Mouse (Mus musculus): ENCODE results near the gene Hist1h4h. TPM values are rescaled to one million over a fixed set of nuclear protein-coding genes. Genes with fewer than 3 reads are reported as not detected.

Gene Hist1h4h
- polyA plus RNA-seq, 1 experiment from 2014 or later, result 5.4 TPM

Other genes starting within 250 kb of the Hist1h4h start
- gene Zfp322a, start 161.8 kb upstream of the Hist1h4h start, polyA plus RNA-seq (2017; shearing (Covaris generic)), result 31.4 TPM
- gene Abt1, start 107.2 kb upstream of the Hist1h4h start, polyA plus RNA-seq (2017; shearing (Covaris generic)), result 12.6 TPM
- not detected for gene Btn1a1, start 65.1 kb upstream of the Hist1h4h start, polyA plus RNA-seq (2017; shearing (Covaris generic))
- gene Btn2a2, start 42.2 kb upstream of the Hist1h4h start, polyA plus RNA-seq (2017; shearing (Covaris generic)), result not detected
- gene Hist1h2af, start 2.9 kb downstream of the Hist1h4h start, polyA plus RNA-seq (2017; shearing (Covaris generic)), result not detected
- not detected for gene Hist1h3g, start 4.4 kb downstream of the Hist1h4h start, polyA plus RNA-seq (2017; shearing (Covaris generic))
- gene Hist1h2bh, start 12.3 kb downstream of the Hist1h4h start, polyA plus RNA-seq (2017; shearing (Covaris generic)), result 0.53 TPM
- 0.29 TPM for gene Hist1h3f, start 13.0 kb downstream of the Hist1h4h start, polyA plus RNA-seq (2017; shearing (Covaris generic))
- gene Hist1h4f, start 20.6 kb downstream of the Hist1h4h start, polyA plus RNA-seq (2017; shearing (Covaris generic)), result 1.1 TPM
- gene Hist1h1d, start 22.2 kb downstream of the Hist1h4h start, polyA plus RNA-seq (2017; shearing (Covaris generic)), result 0.20 TPM
- gene Hist1h3e, start 31.3 kb downstream of the Hist1h4h start, polyA plus RNA-seq (2017; shearing (Covaris generic)), result 0.83 TPM
- gene Hist1h2ae, start 40.2 kb downstream of the Hist1h4h start, polyA plus RNA-seq (2017; shearing (Covaris generic)), result 0.97 TPM
- 2.8 TPM for gene Hist1h2bg, start 40.3 kb downstream of the Hist1h4h start, polyA plus RNA-seq (2017; shearing (Covaris generic))
- gene Hist1h2bf, start 43.1 kb downstream of the Hist1h4h start, polyA plus RNA-seq (2017; shearing (Covaris generic)), result not detected
- not detected for gene Hist1h2ad, start 43.3 kb downstream of the Hist1h4h start, polyA plus RNA-seq (2017; shearing (Covaris generic))
- gene Hist1h3d, start 44.7 kb downstream of the Hist1h4h start, polyA plus RNA-seq (2017; shearing (Covaris generic)), result not detected
- 36.0 TPM for gene Hist1h4d, start 50.5 kb downstream of the Hist1h4h start, polyA plus RNA-seq (2017; shearing (Covaris generic))
- gene Hist1h2be, start 90.1 kb downstream of the Hist1h4h start, polyA plus RNA-seq (2017; shearing (Covaris generic)), result 2.7 TPM
- 6.7 TPM for gene Hist1h1e, start 91.5 kb downstream of the Hist1h4h start, polyA plus RNA-seq (2017; shearing (Covaris generic))
- gene Hist1h2ac, start 152.9 kb downstream of the Hist1h4h start, polyA plus RNA-seq (2017; shearing (Covaris generic)), result 0.36 TPM
- 6.1 TPM for gene Hist1h2bc, start 153.1 kb downstream of the Hist1h4h start, polyA plus RNA-seq (2017; shearing (Covaris generic))
- not detected for gene Hist1h1t, start 164.8 kb downstream of the Hist1h4h start, polyA plus RNA-seq (2017; shearing (Covaris generic))
- gene Hist1h4c, start 167.4 kb downstream of the Hist1h4h start, polyA plus RNA-seq (2017; shearing (Covaris generic)), result 3.7 TPM
- 0.92 TPM for gene Hfe, start 179.8 kb downstream of the Hist1h4h start, polyA plus RNA-seq (2017; shearing (Covaris generic))
- 11.3 TPM for gene Hist1h1c, start 207.8 kb downstream of the Hist1h4h start, polyA plus RNA-seq (2017; shearing (Covaris generic))
- gene Hist1h3c, start 214.6 kb downstream of the Hist1h4h start, polyA plus RNA-seq (2017; shearing (Covaris generic)), result not detected
- 0.86 TPM for gene Hist1h2bb, start 215.7 kb downstream of the Hist1h4h start, polyA plus RNA-seq (2017; shearing (Covaris generic))
- gene Hist1h2ab, start 220.1 kb downstream of the Hist1h4h start, polyA plus RNA-seq (2017; shearing (Covaris generic)), result not detected
- 0.67 TPM for gene Hist1h3b, start 221.2 kb downstream of the Hist1h4h start, polyA plus RNA-seq (2017; shearing (Covaris generic))
- 9.6 TPM for gene Hist1h4b, start 226.0 kb downstream of the Hist1h4h start, polyA plus RNA-seq (2017; shearing (Covaris generic))
- not detected for gene Hist1h4a, start 230.2 kb downstream of the Hist1h4h start, polyA plus RNA-seq (2017; shearing (Covaris generic))
- gene Hist1h3a, start 231.3 kb downstream of the Hist1h4h start, polyA plus RNA-seq (2017; shearing (Covaris generic)), result 1.6 TPM
- 1.3 TPM for gene Hist1h1a, start 232.6 kb downstream of the Hist1h4h start, polyA plus RNA-seq (2017; shearing (Covaris generic))
- gene Trim38, start 238.9 kb downstream of the Hist1h4h start, polyA plus RNA-seq (2017; shearing (Covaris generic)), result not detected